Mouse (Mus musculus): ENCODE results near the gene Togaram2. TPM values are rescaled to one million over a fixed set of nuclear protein-coding genes. Genes with fewer than 3 reads are reported as not detected.

Gene Togaram2
- total RNA-seq, 1 experiment = 0.09 TPM

DNA sequence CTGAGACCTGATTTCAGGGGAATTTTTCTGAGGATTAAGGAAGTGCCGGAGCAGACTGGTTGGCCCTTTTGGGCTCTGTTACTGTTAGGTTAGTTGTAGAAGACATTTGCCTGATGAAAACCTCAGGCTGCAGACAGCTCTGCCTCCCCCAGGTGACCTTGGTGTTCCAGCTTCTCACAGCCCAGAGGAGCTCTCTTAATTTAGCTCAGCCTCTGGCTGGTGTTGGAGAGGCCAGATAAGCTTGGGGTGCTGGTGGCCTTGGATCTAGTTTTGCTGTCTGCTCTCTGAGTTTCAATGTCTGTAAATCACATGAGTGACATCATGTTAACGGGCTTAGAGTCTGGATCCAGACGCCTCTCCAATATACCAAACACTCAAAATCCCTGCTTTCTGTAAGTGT lies 48.0 kb downstream of the Togaram2 start:
- Histone ChIP-seq H3K9ac (ENCODE audit: insufficient read depth, low read depth, low read length, poor library complexity, severe bottlenecking) (no peak overlapping the region), H3K27ac (ENCODE audit: insufficient read depth, low read depth, low read length, poor library complexity, severe bottlenecking) (no peak overlapping the region), H3K36me3 (ENCODE audit: control insufficient read depth, insufficient read depth, low read length, poor library complexity, severe bottlenecking) (no peaks in the 10 kb centered on the region), H3K9me3 (ENCODE audit: control insufficient read depth, insufficient read depth, low read depth, low read length) (no peaks in the 10 kb centered on the region), H3K4me1 (ENCODE audit: control insufficient read depth in 2 of 2, insufficient read depth in 2 of 2, low read length in 2 of 2, poor library complexity in 1 of 2) (peaks cover 1 to 4% of the 10 kb centered on the region in 2 experiments; a peak in 1 of 4 replicates), H3K4me3 (ENCODE audit: insufficient read depth in 1 of 2, low read depth in 1 of 2, low read length in 2 of 2, poor library complexity in 1 of 2, severe bottlenecking in 1 of 2) (no peak overlapping the region)
- TF ChIP-seq ZNF384 (IDR thresholded peaks at IDR 0.05; ENCODE audit: low read depth, low read length) (no peak), ZC3H11A (IDR thresholded peaks at IDR 0.05; ENCODE audit: borderline replicate concordance, low read depth, low read length) (no peak), HCFC1 (IDR thresholded peaks at IDR 0.05; ENCODE audit: borderline replicate concordance, insufficient read depth, low read length) (no peak), CHD2 (IDR thresholded peaks at IDR 0.05; ENCODE audit: low read depth, low read length) (no peak), MAFK (IDR thresholded peaks at IDR 0.05; ENCODE audit: insufficient read depth, low read depth, low read length) (no peak)
- DNase-seq (ENCODE audit: low read depth, low spot score) = no peak
- in situ Hi-C loops (cut with MboI; ENCODE audit: low sequenced_read_pairs in 2 of 2, unreplicated experiment in 2 of 2) = no loop called here

DNA sequence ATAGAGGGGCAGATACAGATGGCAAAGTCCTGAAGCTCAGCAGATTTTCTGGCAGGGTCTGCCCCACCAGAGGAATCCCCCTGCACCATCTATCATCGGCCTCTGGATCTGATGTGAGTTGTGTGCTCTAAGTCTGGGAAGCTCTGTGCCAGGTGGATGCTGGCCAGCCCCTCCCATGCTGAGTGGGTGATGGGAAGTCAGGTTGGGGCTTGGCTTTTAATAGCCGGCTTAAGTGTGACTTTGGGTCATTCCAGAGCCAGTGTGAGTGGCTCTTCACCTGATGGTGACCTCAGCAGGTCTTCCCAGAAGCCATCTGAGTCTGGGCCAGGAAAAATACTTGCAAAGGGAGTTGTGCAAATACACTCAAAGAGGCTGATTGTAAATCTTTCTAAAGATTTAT lies 57.6 kb downstream of the Togaram2 start:
- DNase-seq (ENCODE audit: low read depth, low spot score) = no peak
- Histone ChIP-seq H3K9ac (ENCODE audit: insufficient read depth, low read depth, low read length, poor library complexity, severe bottlenecking) (no peak overlapping the region), H3K27ac (ENCODE audit: insufficient read depth, low read depth, low read length, poor library complexity, severe bottlenecking) (no peak overlapping the region), H3K9me3 (ENCODE audit: control insufficient read depth, insufficient read depth, low read depth, low read length) (no peaks in the 10 kb centered on the region), H3K4me1 (ENCODE audit: control insufficient read depth in 2 of 2, insufficient read depth in 2 of 2, low read length in 2 of 2, poor library complexity in 1 of 2) (0 out of 4 replicates have a peak, but pooled peaks cover 0 to 2% of the 10 kb centered on the region in 2 experiments), H3K4me3 (ENCODE audit: insufficient read depth in 1 of 2, low read depth in 1 of 2, low read length in 2 of 2, poor library complexity in 1 of 2, severe bottlenecking in 1 of 2) (no peak overlapping the region), H3K36me3 (ENCODE audit: control insufficient read depth, insufficient read depth, low read length, poor library complexity, severe bottlenecking) (no peaks in the 10 kb centered on the region)
- in situ Hi-C loops (cut with MboI; ENCODE audit: low sequenced_read_pairs in 2 of 2, unreplicated experiment in 2 of 2) = no loop called here
- no peak for TF ChIP-seq HCFC1 (IDR thresholded peaks at IDR 0.05; ENCODE audit: borderline replicate concordance, insufficient read depth, low read length)
- TF ChIP-seq ZC3H11A (IDR thresholded peaks at IDR 0.05; ENCODE audit: borderline replicate concordance, low read depth, low read length) = no peak
- no peak for TF ChIP-seq MAFK (IDR thresholded peaks at IDR 0.05; ENCODE audit: insufficient read depth, low read depth, low read length)
- TF ChIP-seq CHD2 (IDR thresholded peaks at IDR 0.05; ENCODE audit: low read depth, low read length) = no peak
- no peak for TF ChIP-seq ZNF384 (IDR thresholded peaks at IDR 0.05; ENCODE audit: low read depth, low read length)

DNA sequence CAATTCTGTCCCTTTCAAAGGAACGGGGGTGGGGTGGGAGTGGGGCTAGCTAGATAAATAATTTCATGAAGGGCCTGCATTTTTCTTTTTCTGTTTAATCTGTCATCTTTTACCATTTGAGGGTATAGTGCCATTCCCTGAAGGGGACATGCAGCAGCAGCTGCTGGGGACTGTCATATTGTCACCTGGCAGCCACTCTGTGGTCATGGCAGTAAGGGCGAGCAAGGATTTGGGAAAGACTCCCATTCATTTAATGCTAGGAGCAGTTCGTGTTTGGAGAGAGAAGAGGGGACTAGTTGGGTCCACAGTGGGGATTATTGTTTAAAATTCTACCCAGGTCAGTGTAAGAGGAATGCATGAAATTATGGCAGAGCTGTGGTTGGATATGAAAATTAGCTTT lies 63.4 kb downstream of the Togaram2 start:
- DNase-seq (ENCODE audit: low read depth, low spot score) = no peak
- in situ Hi-C loops (cut with MboI; ENCODE audit: low sequenced_read_pairs in 2 of 2, unreplicated experiment in 2 of 2) = no loop called here
- no peaks in the 10 kb centered on the region for H3K9me3 ChIP-seq (ENCODE audit: control insufficient read depth, insufficient read depth, low read depth, low read length)
- H3K27ac ChIP-seq (ENCODE audit: insufficient read depth, low read depth, low read length, poor library complexity, severe bottlenecking) = no peak overlapping the region
- no peaks in the 10 kb centered on the region for H3K4me1 ChIP-seq (ENCODE audit: control insufficient read depth in 2 of 2, insufficient read depth in 2 of 2, low read length in 2 of 2, poor library complexity in 1 of 2)
- H3K9ac ChIP-seq (ENCODE audit: insufficient read depth, low read depth, low read length, poor library complexity, severe bottlenecking) = no peak overlapping the region
- H3K4me3 ChIP-seq (ENCODE audit: insufficient read depth in 1 of 2, low read depth in 1 of 2, low read length in 2 of 2, poor library complexity in 1 of 2, severe bottlenecking in 1 of 2) = no peak overlapping the region
- TF ChIP-seq HCFC1 (IDR thresholded peaks at IDR 0.05; ENCODE audit: borderline replicate concordance, insufficient read depth, low read length) (no peak), MAFK (IDR thresholded peaks at IDR 0.05; ENCODE audit: insufficient read depth, low read depth, low read length) (no peak), ZC3H11A (IDR thresholded peaks at IDR 0.05; ENCODE audit: borderline replicate concordance, low read depth, low read length) (no peak), CHD2 (IDR thresholded peaks at IDR 0.05; ENCODE audit: low read depth, low read length) (no peak), ZNF384 (IDR thresholded peaks at IDR 0.05; ENCODE audit: low read depth, low read length) (no peak)
- no peaks in the 10 kb centered on the region for H3K36me3 ChIP-seq (ENCODE audit: control insufficient read depth, insufficient read depth, low read length, poor library complexity, severe bottlenecking)

DNA sequence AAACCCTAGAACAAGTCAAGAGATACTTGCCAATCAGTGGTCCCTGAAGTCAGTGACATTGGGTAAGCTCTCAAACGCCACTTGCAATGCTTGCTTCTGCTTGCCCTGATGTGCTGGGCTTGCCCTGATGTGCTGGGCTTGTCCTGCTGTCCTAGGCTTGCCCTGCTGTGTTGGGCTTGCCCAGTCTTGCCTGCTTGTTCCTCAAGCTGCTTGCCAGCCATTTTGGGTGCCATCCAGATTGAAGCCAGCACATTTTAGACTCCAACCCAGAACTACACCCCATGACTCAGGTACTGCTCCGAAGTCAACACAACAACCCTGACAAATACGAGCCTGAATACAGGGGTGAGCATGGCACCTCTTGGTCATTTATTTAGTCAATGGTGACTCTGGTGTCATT lies 69.1 kb downstream of the Togaram2 start:
- Histone ChIP-seq H3K36me3 (ENCODE audit: control insufficient read depth, insufficient read depth, low read length, poor library complexity, severe bottlenecking) (no peaks in the 10 kb centered on the region), H3K4me1 (ENCODE audit: control insufficient read depth in 2 of 2, insufficient read depth in 2 of 2, low read length in 2 of 2, poor library complexity in 1 of 2) (no peaks in the 10 kb centered on the region), H3K9me3 (ENCODE audit: control insufficient read depth, insufficient read depth, low read depth, low read length) (no peaks in the 10 kb centered on the region), H3K9ac (ENCODE audit: insufficient read depth, low read depth, low read length, poor library complexity, severe bottlenecking) (no peak overlapping the region), H3K27ac (ENCODE audit: insufficient read depth, low read depth, low read length, poor library complexity, severe bottlenecking) (no peak overlapping the region), H3K4me3 (ENCODE audit: insufficient read depth in 1 of 2, low read depth in 1 of 2, low read length in 2 of 2, poor library complexity in 1 of 2, severe bottlenecking in 1 of 2) (no peak overlapping the region)
- in situ Hi-C loops (cut with MboI; ENCODE audit: low sequenced_read_pairs in 2 of 2, unreplicated experiment in 2 of 2) = no loop called here
- TF ChIP-seq HCFC1 (IDR thresholded peaks at IDR 0.05; ENCODE audit: borderline replicate concordance, insufficient read depth, low read length) = no peak
- no peak for TF ChIP-seq CHD2 (IDR thresholded peaks at IDR 0.05; ENCODE audit: low read depth, low read length)
- TF ChIP-seq ZNF384 (IDR thresholded peaks at IDR 0.05; ENCODE audit: low read depth, low read length) = no peak
- no peak for TF ChIP-seq ZC3H11A (IDR thresholded peaks at IDR 0.05; ENCODE audit: borderline replicate concordance, low read depth, low read length)
- TF ChIP-seq MAFK (IDR thresholded peaks at IDR 0.05; ENCODE audit: insufficient read depth, low read depth, low read length) = no peak
- DNase-seq (ENCODE audit: low read depth, low spot score) = no peak

GRCm38 (mm10) chr17:71742935-71743334 lies 69.9 kb downstream of the Togaram2 start:
- in situ Hi-C loops (cut with MboI; ENCODE audit: low sequenced_read_pairs in 2 of 2, unreplicated experiment in 2 of 2) = no loop called here
- no peak for TF ChIP-seq HCFC1 (IDR thresholded peaks at IDR 0.05; ENCODE audit: borderline replicate concordance, insufficient read depth, low read length)
- TF ChIP-seq ZC3H11A (IDR thresholded peaks at IDR 0.05; ENCODE audit: borderline replicate concordance, low read depth, low read length) = no peak
- TF ChIP-seq MAFK (IDR thresholded peaks at IDR 0.05; ENCODE audit: insufficient read depth, low read depth, low read length) = no peak
- no peak for TF ChIP-seq CHD2 (IDR thresholded peaks at IDR 0.05; ENCODE audit: low read depth, low read length)
- no peak for TF ChIP-seq ZNF384 (IDR thresholded peaks at IDR 0.05; ENCODE audit: low read depth, low read length)
- no peaks in the 10 kb centered on the region for H3K4me1 ChIP-seq (ENCODE audit: control insufficient read depth in 2 of 2, insufficient read depth in 2 of 2, low read length in 2 of 2, poor library complexity in 1 of 2)
- H3K9me3 ChIP-seq (ENCODE audit: control insufficient read depth, insufficient read depth, low read depth, low read length) = no peaks in the 10 kb centered on the region
- H3K4me3 ChIP-seq (ENCODE audit: insufficient read depth in 1 of 2, low read depth in 1 of 2, low read length in 2 of 2, poor library complexity in 1 of 2, severe bottlenecking in 1 of 2) = no peak overlapping the region
- no peak overlapping the region for H3K9ac ChIP-seq (ENCODE audit: insufficient read depth, low read depth, low read length, poor library complexity, severe bottlenecking)
- H3K27ac ChIP-seq (ENCODE audit: insufficient read depth, low read depth, low read length, poor library complexity, severe bottlenecking) = no peak overlapping the region
- no peaks in the 10 kb centered on the region for H3K36me3 ChIP-seq (ENCODE audit: control insufficient read depth, insufficient read depth, low read length, poor library complexity, severe bottlenecking)
- DNase-seq (ENCODE audit: low read depth, low spot score) = no peak
